Mouse (Mus musculus) ES-Bruce4 (cell line): ENCODE measurements around the gene Erg.

Source experiments
- CTCF ChIP-seq: IDR thresholded peaks from one replicate; pipeline ENCODE4 v1.8.1; 2011; ENCODE audit warnings: low read depth, low read length
- EP300 ChIP-seq: IDR thresholded peaks from 2 replicates; pipeline ENCODE4 v1.6.1; 2011; ENCODE audit warnings: low read depth, low read length; ENCODE audit not compliant: insufficient read depth
- POLR2A ChIP-seq: IDR thresholded peaks from one replicate; pipeline ENCODE4 v1.8.1; 2011; ENCODE audit warnings: low read length; ENCODE audit not compliant: insufficient read depth

DNA sequence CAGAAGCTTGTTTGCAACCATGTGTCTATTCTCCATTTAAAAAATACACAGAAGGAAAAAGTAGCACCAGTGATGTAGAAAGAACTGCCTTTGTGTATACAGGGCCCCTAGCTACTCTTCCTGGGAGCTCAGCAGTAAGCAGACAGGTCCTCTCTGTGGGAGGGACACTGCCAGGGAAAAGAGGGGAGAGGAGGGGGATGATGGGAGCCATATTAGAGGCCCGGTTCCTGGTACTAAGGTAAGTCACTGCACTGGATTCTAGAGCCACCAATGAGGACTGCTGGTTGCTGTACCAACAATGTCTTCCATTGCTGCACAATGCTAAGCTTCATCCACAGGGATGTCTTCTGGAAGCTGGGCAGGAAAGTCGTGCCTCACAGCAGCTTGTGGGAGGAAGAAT, 80.3 kb downstream of the Erg start:
- no peak for TF ChIP-seq POLR2A
- TF ChIP-seq CTCF, result no peak
- TF ChIP-seq EP300, result no peak
